Mouse (Mus musculus): ENCODE results near the gene Sipa1l2.
"Not testable (repeated sequence)": the region's sequence is repeated elsewhere in the genome, so short reads cannot be mapped to it uniquely, and the experiment has no call there.

Gene Sipa1l2

DNA sequence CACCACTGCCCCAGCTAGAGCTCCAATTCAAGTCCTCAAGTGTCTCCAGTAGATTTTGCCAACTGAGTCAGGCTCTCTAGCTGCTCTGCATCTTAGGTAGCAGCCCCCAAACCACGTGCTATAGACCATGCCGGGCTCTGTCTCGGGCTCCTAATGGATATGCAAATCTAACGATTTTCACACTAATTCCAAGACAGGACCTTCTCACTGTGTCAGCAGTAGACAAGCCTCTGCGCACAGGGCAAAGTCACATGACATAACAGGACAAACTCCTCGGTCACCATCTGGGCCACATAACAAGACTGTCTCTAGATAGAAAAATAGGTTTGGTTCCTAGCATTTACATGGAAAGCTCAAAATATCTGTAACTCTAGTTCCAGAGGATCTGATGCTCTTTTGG is 40.6 kb downstream of the Sipa1l2 start:
- POLR2A ChIA-PET = interaction anchor here in 3 of 4 experiments (0.5 to 5.5 kb wide), 12 partner anchors 8 to 74 kb away, joined by 3 to 33 read pairs (median 4); no protein-coding TSS in a partner anchor
- CTCF ChIA-PET = interaction anchor here in 2 of 4 experiments (0.6 kb wide), 2 partner anchors 31 to 168 kb away, joined by 3 read pairs; no protein-coding TSS in a partner anchor

- ChIA-PET CTCF (no interaction called here), POLR2A (interaction anchor here in 2 of 4 experiments (1.2 to 5.5 kb wide), 7 partner anchors 9 to 48 kb away, joined by 3 to 33 read pairs (median 6); no protein-coding TSS in a partner anchor)
Observed at GRCm38 (mm10) chr8:125527941-125528340, 41.7 kb downstream of the Sipa1l2 start.

DNA sequence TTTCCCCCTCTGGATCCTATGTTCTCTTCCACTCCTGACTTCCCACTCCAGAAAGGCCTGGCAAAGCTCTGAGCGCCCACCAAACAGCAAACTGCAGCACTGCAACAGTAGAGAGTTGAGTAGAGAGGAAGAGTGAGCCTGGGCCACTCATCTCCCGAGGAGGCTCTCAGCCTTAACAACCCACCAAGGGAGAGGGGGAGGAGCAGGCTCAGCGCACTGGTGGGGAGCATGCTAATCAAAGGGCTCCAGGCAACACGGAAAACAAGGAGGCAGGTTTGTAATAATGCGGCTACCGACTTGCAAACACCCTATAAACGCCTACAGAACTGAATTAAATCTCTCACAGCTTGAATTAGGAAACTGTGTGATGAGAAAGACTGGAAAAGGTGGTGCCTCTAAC is 42.6 kb downstream of the Sipa1l2 start:
- CTCF ChIA-PET = interaction anchor here in 1 of 4 experiments (1.6 kb wide), 1 partner anchor 47 kb away, joined by 4 read pairs; no protein-coding TSS in a partner anchor
- POLR2A ChIA-PET = interaction anchor here in 2 of 4 experiments (1.0 to 3.9 kb wide), 8 partner anchors 10 to 56 kb away, joined by 3 to 24 read pairs (median 4); no protein-coding TSS in a partner anchor

- POLR2A ChIA-PET = interaction anchor here in 2 of 4 experiments (1.0 to 2.2 kb wide), 6 partner anchors 10 to 55 kb away, joined by 3 to 10 read pairs (median 4); no protein-coding TSS in a partner anchor
- CTCF ChIA-PET = interaction anchor here in 2 of 4 experiments (0.5 to 1.6 kb wide), 2 partner anchors 42 to 48 kb away, joined by 3 to 4 read pairs; no protein-coding TSS in a partner anchor
Observed at GRCm38 (mm10) chr8:125526582-125526981, 43.0 kb downstream of the Sipa1l2 start.

DNA sequence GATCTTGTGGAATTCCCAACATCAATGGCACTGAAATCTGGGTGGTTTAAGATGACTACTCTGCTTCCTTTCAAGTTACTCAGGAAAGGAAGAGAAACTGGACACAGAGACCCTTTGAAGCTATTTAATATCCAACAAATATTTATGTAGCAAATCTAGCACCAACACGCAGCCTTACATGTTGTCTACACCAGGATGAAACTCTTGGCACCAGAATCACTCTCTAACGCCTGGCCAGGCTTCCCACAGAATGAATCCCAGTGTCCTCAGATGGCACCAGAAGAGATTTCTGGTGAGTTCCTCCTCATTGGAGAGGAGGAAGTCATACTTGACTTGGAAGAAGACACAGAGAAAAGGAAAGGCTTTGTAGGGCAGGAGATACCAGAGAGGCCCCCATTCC is 45.1 kb downstream of the Sipa1l2 start:
- CTCF ChIA-PET = no interaction called here
- POLR2A ChIA-PET = interaction anchor here in 1 of 4 experiments (1.4 to 3.6 kb wide), 2 partner anchors 26 to 34 kb away, joined by 4 to 8 read pairs; no protein-coding TSS in a partner anchor

- CTCF ChIA-PET = no interaction called here
Observed at GRCm38 (mm10) chr8:125523213-125523612, 46.4 kb downstream of the Sipa1l2 start.

GRCm38 (mm10) chr8:125522151-125522550 is 47.5 kb downstream of the Sipa1l2 start:
- POLR2A ChIA-PET = interaction anchor here in 3 of 4 experiments (0.9 to 3.6 kb wide), 13 partner anchors 8 to 178 kb away, joined by 3 to 21 read pairs (median 4); no protein-coding TSS in a partner anchor
- CTCF ChIA-PET = no interaction called here

More at GRCm38 (mm10) chr8:125523213-125523612, 46.4 kb downstream of the Sipa1l2 start:
- POLR2A ChIA-PET = interaction anchor here in 2 of 4 experiments (0.6 to 3.6 kb wide), 7 partner anchors 9 to 47 kb away, joined by 3 to 8 read pairs (median 4); partner anchors contain the start of gene Sipa1l2 (in 1 of the 2)

DNA sequence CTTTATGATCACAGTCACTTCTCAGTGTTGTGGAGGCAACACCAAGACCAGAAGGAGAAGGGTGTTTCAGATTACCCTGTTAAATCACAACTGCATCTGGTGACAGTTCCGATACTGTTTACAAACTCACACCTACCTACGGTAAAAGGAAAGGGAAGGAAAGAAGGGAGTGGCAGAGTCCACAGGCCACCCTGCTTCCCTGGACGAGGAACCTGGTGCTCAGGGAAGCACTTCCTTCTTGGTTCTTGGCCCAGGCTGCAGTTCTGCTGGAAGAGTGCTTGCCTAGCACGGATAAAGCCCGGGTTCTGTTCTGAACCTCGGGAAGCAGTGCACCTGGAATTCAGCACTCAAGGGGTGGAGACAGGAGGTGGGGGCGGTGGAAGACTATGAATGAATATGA is 48.5 kb downstream of the Sipa1l2 start:
- ChIA-PET CTCF (no interaction called here), POLR2A (interaction anchor here in 3 of 4 experiments (0.9 to 4.2 kb wide), 18 partner anchors 8 to 179 kb away, joined by 3 to 21 read pairs (median 4); no protein-coding TSS in a partner anchor)

- CTCF ChIA-PET = not testable (repeated sequence)
- POLR2A ChIA-PET = interaction anchor here in 3 of 4 experiments (0.6 to 4.2 kb wide), 20 partner anchors 9 to 128 kb away, joined by 3 to 17 read pairs (median 4); no protein-coding TSS in a partner anchor
Observed at GRCm38 (mm10) chr8:125520308-125520707, 49.3 kb downstream of the Sipa1l2 start.

- ChIA-PET CTCF (no interaction called here), POLR2A (interaction anchor here in 2 of 4 experiments (0.7 to 4.2 kb wide), 6 partner anchors 8 to 207 kb away, joined by 3 to 15 read pairs (median 6); no protein-coding TSS in a partner anchor)
Observed at GRCm38 (mm10) chr8:125518951-125519350, 50.7 kb downstream of the Sipa1l2 start.

DNA sequence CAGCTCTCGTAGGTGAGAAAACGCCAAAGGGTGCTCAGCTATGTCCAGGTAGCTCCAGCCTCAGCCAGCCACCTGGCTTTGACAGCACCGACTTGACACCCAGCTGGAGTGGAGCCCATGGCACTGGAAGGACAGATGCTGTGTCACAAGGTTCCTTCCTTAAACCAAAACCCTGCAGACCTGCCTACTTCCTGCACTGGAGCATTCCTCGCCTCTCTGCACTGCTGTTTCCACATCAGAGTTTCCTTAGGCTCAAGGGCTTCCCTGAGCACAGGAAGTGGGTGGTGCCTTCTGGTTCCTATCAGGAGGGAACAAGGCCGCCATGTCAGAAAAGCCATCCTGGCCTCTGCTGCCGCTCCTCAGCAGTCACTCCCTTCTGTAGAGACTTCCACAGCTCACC is 51.3 kb downstream of the Sipa1l2 start:
- POLR2A ChIA-PET = interaction anchor here in 3 of 4 experiments (0.6 to 4.2 kb wide), 13 partner anchors 8 to 208 kb away, joined by 3 to 15 read pairs (median 5); no protein-coding TSS in a partner anchor
- CTCF ChIA-PET = interaction anchor here in 1 of 4 experiments (1.5 kb wide), 1 partner anchor 39 kb away, joined by 4 read pairs; no protein-coding TSS in a partner anchor

GRCm38 (mm10) chr8:125517397-125517796 is 52.2 kb downstream of the Sipa1l2 start:
- ChIA-PET POLR2A (interaction anchor here in 3 of 4 experiments (0.6 to 4.2 kb wide), 8 partner anchors 9 to 45 kb away, joined by 3 to 15 read pairs (median 5); no protein-coding TSS in a partner anchor), CTCF (interaction anchor here in 2 of 4 experiments (0.6 to 1.5 kb wide), 2 partner anchors 38 to 1708 kb away, joined by 3 to 4 read pairs; no protein-coding TSS in a partner anchor)

DNA sequence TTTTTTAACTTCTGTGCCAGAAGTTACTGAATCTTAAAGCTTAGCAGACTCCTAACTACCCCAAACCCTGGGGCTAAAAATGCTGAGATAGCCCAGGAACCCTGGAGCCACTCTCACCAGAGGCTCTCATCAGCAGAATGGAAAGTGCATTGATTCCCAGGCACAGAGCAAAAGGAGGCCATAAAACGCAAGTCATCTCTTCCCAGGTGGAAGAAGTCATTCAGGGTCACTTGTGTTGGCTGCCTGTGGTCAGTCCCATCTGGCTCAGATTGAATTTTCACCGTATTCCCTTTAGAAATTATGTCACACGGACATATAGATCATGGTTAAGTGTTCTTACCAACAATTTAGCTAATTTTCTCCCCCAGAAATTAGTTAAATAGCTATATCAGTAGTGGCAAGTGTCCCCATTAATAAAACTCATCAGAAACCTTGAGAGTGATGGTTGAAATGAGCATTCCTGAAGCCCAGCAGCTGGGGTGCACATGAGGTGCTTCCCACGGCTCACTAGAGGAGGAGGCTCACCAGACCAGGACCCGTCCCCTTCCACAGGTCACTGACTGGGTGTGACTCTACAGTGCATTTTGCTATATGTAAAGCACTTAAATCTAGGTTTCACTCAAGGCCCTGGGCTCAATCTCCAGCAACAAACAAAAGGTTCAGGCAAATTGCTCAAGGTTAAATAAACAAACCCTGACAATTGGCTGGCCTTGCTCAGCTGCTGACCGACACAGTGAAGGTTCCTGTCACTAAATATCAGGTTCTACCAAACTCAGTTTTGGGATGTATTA is 53.3 kb downstream of the Sipa1l2 start:
- ChIA-PET POLR2A (interaction anchor here in 2 of 4 experiments (0.6 to 2.8 kb wide), 11 partner anchors 10 to 41 kb away, joined by 3 to 10 read pairs (median 3); no protein-coding TSS in a partner anchor), CTCF (interaction anchor here in 2 of 4 experiments (0.9 kb wide), 2 partner anchors 14 to 33 kb away, joined by 3 to 4 read pairs; no protein-coding TSS in a partner anchor)

DNA sequence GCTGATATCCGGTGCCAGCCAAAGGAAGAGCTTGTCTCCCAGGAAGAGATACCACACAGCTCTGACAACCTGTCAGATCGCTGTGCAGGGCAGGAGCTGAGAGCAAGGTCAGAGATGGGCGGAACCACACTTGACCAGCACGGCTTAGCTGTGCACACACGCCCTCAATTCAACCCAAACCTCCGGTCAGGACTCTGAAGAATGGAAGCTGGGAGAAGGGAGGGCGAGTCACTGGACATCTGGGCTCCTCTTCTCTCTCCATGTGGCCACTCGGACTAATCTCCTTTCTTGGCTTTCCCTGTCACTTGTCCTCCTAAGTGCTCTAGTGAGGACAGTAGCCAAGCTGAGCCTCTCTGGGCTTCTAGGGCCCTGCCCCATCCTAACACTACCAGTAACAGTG is 53.9 kb downstream of the Sipa1l2 start:
- POLR2A ChIA-PET = interaction anchor here in 2 of 4 experiments (0.6 to 2.8 kb wide), 10 partner anchors 10 to 40 kb away, joined by 3 to 10 read pairs (median 3); no protein-coding TSS in a partner anchor
- CTCF ChIA-PET = interaction anchor here in 2 of 4 experiments (0.9 kb wide), 2 partner anchors 15 to 32 kb away, joined by 3 to 4 read pairs; no protein-coding TSS in a partner anchor

DNA sequence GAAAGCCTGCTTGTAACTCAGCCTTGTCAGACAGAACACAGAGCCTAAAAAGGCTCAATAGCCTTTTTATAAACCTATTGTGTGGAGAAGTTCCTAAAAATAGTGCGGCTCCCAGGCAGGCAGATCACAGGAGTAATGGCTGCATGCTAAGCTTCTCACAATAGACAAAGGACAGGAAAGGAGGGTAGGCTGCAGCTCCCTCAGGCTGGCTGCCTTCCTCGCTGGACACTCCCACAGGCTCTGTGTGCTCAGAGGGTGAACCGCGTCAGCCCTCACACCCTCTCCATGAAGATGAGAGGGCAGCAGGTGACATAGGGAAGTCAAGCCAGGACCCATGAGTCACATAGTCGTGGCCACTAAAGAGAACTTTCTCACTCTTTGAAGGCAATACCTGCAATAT is 55.7 kb downstream of the Sipa1l2 start:
- POLR2A ChIA-PET = interaction anchor here in 3 of 4 experiments (0.8 to 1.9 kb wide), 8 partner anchors 13 to 123 kb away, joined by 3 to 7 read pairs (median 3); no protein-coding TSS in a partner anchor
- CTCF ChIA-PET = interaction anchor here in 1 of 4 experiments (0.6 kb wide), 1 partner anchor 26 kb away, joined by 3 read pairs; no protein-coding TSS in a partner anchor

DNA sequence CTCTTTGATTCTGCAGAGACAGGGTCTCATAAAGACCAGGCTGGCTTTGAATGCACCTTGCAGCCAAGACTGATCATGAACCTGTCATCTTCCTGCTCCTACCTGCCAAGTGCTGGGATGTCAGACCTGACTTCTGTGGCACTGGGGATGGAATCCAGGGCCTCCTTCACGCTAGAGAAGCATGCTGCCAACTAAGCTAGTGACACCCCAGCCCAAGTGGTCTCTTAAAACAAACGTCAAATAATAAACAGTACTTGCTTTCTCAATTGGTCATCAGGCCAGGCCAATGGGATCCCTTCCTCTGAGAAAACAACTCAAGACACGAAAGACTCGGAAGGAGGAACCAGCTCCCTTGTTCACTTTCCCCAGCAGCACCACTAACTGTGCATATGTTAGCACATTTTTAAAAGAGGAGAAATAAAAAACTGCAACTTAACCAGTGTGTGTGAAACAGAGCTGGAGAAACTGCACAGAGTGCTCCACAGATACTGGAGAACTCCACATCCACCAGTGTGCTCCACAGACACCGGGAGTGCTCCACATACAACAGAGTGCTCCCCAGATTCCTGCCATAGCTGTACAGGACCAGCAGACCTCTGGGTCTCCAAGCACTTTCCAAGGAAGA is 56.3 kb downstream of the Sipa1l2 start:
- CTCF ChIA-PET = interaction anchor here in 1 of 4 experiments (0.6 kb wide), 1 partner anchor 26 kb away, joined by 3 read pairs; no protein-coding TSS in a partner anchor
- POLR2A ChIA-PET = interaction anchor here in 3 of 4 experiments (0.8 to 1.3 kb wide), 8 partner anchors 13 to 122 kb away, joined by 3 to 7 read pairs (median 3); no protein-coding TSS in a partner anchor

DNA sequence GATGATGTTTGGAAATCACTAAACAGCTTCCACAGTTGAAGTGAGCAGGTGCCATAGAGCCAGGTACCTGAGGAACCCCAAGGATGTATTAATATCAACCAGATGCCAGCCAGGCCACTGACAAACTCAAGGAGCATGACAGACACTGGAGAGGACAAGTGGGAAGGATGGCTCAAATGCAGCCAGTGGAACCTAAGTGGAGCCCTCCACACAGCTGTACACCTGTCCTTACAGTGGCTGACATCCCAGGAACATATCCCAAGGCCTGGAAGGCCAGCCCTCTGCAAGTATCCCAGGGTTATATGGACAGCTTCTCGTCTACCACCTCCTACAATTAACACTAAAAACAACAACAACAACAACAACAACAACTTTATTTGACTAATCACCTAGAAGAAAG is 57.0 kb downstream of the Sipa1l2 start:
- CTCF ChIA-PET = no interaction called here

More for the DNA sequence above, 57.0 kb downstream of the Sipa1l2 start:
- POLR2A ChIA-PET = interaction anchor here in 2 of 4 experiments (0.9 to 1.3 kb wide), 5 partner anchors 9 to 33 kb away, joined by 3 to 5 read pairs (median 4); no protein-coding TSS in a partner anchor

All from embryonic stem cell, embryonic (primary cell).